Mouse (Mus musculus): ENCODE measurements at regions not wholly inside any gene's neighbourhood (a gene's known extent, or its start where the extent isn't known, plus 50 kb on each side); places are given as distances from the start of the nearest gene placed in this dataset.

DNA sequence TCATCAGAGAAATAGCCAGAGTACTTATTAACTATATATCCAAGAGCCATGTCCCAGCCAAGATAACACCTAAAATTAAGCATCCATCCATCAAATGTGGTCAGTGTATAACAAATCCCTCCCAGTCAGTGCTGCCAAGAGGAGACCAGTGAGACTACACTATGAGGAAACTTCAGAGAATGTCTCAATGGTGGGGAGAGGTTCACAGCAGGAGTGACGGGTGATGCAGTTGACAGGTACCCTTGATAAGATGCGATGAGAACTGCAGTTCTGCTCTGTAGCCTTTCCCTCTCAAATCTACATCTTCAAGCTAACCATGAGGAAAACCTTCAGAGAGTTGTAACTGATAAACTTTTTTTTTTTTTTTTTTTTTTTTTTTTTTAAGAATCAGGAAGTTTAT, 470.3 kb downstream of the Fat4 start:
- H3K9ac ChIP-seq (ENCODE audit: low read length) = no peak overlapping the region
- H3K4me1 ChIP-seq (replicated peaks; ENCODE audit: control insufficient read depth, insufficient read depth) = no peaks in the 10 kb centered on the region
- DNase-seq (ENCODE audit: low spot score) (no peak), ATAC-seq (ENCODE audit: low FRiP score, low TSS enrichment) (no peak)
- TF ChIP-seq CTCF (IDR thresholded peaks at IDR 0.05; ENCODE audit: low read depth) (no peak), EP300 (optimal IDR thresholded peaks at IDR 0.05) (no peak)
- no peak overlapping the region for H3K4me2 ChIP-seq (replicated peaks; ENCODE audit: low read depth)
- H3K36me3 ChIP-seq (ENCODE audit: control insufficient read depth, insufficient read depth, low read length) = no peaks in the 10 kb centered on the region
- WGBS = 58% methylated on average over 2 of the region's 2 CpGs
- no peak overlapping the region for H3K27ac ChIP-seq (replicated peaks)
- H3K9me3 ChIP-seq (ENCODE audit: control insufficient read depth, low read length) = no peaks in the 10 kb centered on the region
- no peak overlapping the region for H3K4me3 ChIP-seq (ENCODE audit: low read depth, low read length)
- H3K27me3 ChIP-seq (ENCODE audit: control insufficient read depth, insufficient read depth, low read length) = no peaks in the 10 kb centered on the region

DNA sequence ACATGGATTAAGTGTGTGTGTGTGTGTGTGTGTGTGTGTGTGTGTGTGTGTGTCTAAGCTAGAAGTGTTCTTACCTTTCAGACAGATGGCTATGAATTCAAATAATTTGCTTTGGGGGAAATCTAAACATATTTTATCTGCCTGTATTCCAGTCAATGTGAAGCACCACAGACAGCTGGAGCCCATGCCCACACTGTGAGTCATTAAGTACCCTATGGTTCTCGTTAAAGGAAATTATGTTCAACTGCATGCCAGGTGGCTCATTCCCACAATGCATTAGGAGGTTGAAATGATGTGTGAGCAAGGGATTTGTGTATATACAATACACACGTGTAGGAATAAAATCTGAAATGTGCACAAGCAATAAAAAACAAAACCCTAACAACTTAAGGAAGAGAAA, 473.5 kb downstream of the Fat4 start:
- ATAC-seq (ENCODE audit: low FRiP score, low TSS enrichment) (no peak), DNase-seq (ENCODE audit: low spot score) (no peak)
- Histone ChIP-seq H3K36me3 (ENCODE audit: control insufficient read depth, insufficient read depth, low read length) (no peaks in the 10 kb centered on the region), H3K4me1 (replicated peaks; ENCODE audit: control insufficient read depth, insufficient read depth) (no peaks in the 10 kb centered on the region), H3K4me3 (ENCODE audit: low read depth, low read length) (no peak overlapping the region), H3K9ac (ENCODE audit: low read length) (no peak overlapping the region), H3K27me3 (ENCODE audit: control insufficient read depth, insufficient read depth, low read length) (no peaks in the 10 kb centered on the region), H3K9me3 (ENCODE audit: control insufficient read depth, low read length) (no peaks in the 10 kb centered on the region), H3K27ac (replicated peaks) (no peak overlapping the region), H3K4me2 (replicated peaks; ENCODE audit: low read depth) (no peak overlapping the region)
- 48% methylated on average over 2 of the region's 2 CpGs for WGBS
- no peak for TF ChIP-seq EP300 (optimal IDR thresholded peaks at IDR 0.05)

DNA sequence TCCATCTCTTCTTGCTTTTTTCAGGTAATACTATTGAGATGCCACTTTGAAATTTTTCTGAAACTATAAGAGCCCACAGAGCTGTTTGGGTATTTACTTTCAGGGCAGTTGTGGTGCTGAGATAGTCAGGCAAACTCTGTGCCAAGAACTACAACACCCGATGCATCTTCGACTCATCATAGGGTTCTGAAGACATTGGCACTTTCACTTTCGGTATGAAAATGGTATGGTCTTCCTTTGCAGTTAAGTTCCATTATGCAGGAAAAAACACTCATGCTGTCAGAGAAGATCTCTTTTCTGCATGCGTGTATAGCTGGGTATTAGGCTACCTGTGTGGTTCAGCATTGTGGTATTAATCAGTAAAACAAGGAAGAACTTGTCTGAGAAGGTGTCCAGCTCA, 484.2 kb downstream of the Fat4 start:
- no peak for ATAC-seq (ENCODE audit: low FRiP score, low TSS enrichment)
- Histone ChIP-seq H3K27ac (replicated peaks) (no peak overlapping the region), H3K4me2 (replicated peaks; ENCODE audit: low read depth) (no peak overlapping the region), H3K9me3 (ENCODE audit: control insufficient read depth, low read length) (no peaks in the 10 kb centered on the region), H3K9ac (ENCODE audit: low read length) (no peak overlapping the region), H3K4me3 (ENCODE audit: low read depth, low read length) (no peak overlapping the region), H3K4me1 (replicated peaks; ENCODE audit: control insufficient read depth, insufficient read depth) (no peaks in the 10 kb centered on the region), H3K36me3 (ENCODE audit: control insufficient read depth, insufficient read depth, low read length) (no peaks in the 10 kb centered on the region), H3K27me3 (ENCODE audit: control insufficient read depth, insufficient read depth, low read length) (no peaks in the 10 kb centered on the region)
- TF ChIP-seq CTCF (IDR thresholded peaks at IDR 0.05; ENCODE audit: low read depth) (no peak), EP300 (optimal IDR thresholded peaks at IDR 0.05) (no peak)
- DNase-seq (ENCODE audit: low spot score) = no peak
- WGBS = 83% methylated on average over 4 of the region's 4 CpGs

DNA sequence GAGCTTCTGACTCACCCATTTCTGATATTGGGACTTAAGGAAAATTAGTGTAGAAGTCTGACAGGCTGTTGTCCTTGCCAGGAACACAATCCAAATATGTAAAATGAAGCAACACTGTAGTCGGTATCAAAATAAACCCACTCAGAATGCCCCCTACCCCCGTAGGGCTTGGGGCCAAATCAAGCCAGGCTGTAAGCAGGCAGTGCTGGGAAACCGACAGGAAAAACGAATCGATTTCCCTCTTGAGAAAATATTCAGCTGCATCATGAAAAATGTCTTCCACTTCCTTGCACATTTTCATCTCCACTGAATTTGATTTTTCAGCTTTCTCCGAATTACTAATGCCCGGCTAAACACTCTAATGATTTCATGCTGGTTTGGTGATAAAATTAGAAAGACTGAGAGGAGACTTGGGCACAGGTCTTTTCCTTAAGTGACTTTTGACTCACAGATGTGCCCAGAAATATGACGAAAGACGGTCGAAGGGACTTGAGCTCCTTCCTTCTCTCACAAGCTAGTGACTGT, 485.7 kb downstream of the Fat4 start:
- H3K27ac ChIP-seq (replicated peaks) = no peak overlapping the region
- no peak overlapping the region for H3K4me3 ChIP-seq (ENCODE audit: low read depth, low read length)
- TF ChIP-seq EP300 (optimal IDR thresholded peaks at IDR 0.05) = no peak
- no peak for TF ChIP-seq CTCF (IDR thresholded peaks at IDR 0.05; ENCODE audit: low read depth)
- no peaks in the 10 kb centered on the region for H3K36me3 ChIP-seq (ENCODE audit: control insufficient read depth, insufficient read depth, low read length)
- no peaks in the 10 kb centered on the region for H3K9me3 ChIP-seq (ENCODE audit: control insufficient read depth, low read length)
- H3K4me1 ChIP-seq (replicated peaks; ENCODE audit: control insufficient read depth, insufficient read depth) = no peaks in the 10 kb centered on the region
- no peaks in the 10 kb centered on the region for H3K27me3 ChIP-seq (ENCODE audit: control insufficient read depth, insufficient read depth, low read length)
- no peak overlapping the region for H3K9ac ChIP-seq (ENCODE audit: low read length)
- 74% methylated on average over 10 of the region's 10 CpGs for WGBS
- ATAC-seq (ENCODE audit: low FRiP score, low TSS enrichment) = no peak
- H3K4me2 ChIP-seq (replicated peaks; ENCODE audit: low read depth) = no peak overlapping the region
- DNase-seq (ENCODE audit: low spot score) = no peak

DNA sequence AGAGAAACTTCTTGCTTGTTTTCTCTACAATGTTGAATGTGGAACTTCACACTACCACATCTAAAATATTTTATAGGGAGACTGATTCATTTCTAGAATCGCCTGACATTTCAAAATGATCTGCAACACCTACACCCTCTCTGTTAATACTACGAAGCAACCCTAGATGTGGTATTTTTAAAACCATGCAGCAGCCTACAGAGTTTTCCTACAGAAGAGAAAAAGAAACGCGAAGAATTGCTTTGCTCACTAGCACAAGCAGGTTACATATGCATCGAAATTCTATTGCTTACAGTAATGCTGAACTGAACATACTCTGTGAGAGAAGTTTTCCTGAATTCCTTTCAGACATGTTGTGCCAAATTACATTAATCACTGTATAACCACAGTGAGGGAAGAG, 488.7 kb downstream of the Fat4 start:
- Histone ChIP-seq H3K4me1 (replicated peaks; ENCODE audit: control insufficient read depth, insufficient read depth) (no peaks in the 10 kb centered on the region), H3K4me2 (replicated peaks; ENCODE audit: low read depth) (no peak overlapping the region), H3K9me3 (ENCODE audit: control insufficient read depth, low read length) (no peaks in the 10 kb centered on the region), H3K27ac (replicated peaks) (no peak overlapping the region), H3K9ac (ENCODE audit: low read length) (no peak overlapping the region), H3K4me3 (ENCODE audit: low read depth, low read length) (no peak overlapping the region), H3K27me3 (ENCODE audit: control insufficient read depth, insufficient read depth, low read length) (no peaks in the 10 kb centered on the region), H3K36me3 (ENCODE audit: control insufficient read depth, insufficient read depth, low read length) (no peaks in the 10 kb centered on the region)
- no peak for ATAC-seq (ENCODE audit: low FRiP score, low TSS enrichment)
- TF ChIP-seq CTCF (IDR thresholded peaks at IDR 0.05; ENCODE audit: low read depth) = no peak
- TF ChIP-seq EP300 (optimal IDR thresholded peaks at IDR 0.05) = no peak
- DNase-seq (ENCODE audit: low spot score) = no peak
- 76% methylated on average over 5 of the region's 5 CpGs for WGBS

DNA sequence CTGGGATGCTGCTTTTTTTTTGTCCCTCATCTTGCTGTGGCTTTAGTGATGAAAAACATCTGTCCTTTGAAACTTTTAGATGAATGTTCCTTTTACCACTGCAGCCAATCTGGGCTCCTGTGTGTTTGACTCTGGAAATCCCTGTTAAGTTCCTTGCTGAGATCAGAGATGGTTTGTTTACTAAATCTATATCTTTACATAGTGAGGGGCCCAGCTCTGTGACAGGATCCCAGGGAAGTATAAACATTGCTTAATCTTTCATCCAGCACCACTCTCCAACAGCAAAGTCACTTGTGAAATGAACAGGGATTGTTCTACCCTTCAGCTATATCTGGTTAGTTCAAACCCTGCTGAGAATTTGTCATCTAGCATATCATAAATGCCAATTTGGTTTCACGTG, 501.8 kb downstream of the Fat4 start:
- Histone ChIP-seq H3K9me3 (ENCODE audit: control insufficient read depth, low read length) (no peaks in the 10 kb centered on the region), H3K9ac (ENCODE audit: low read length) (no peak overlapping the region), H3K36me3 (ENCODE audit: control insufficient read depth, insufficient read depth, low read length) (no peaks in the 10 kb centered on the region), H3K27me3 (ENCODE audit: control insufficient read depth, insufficient read depth, low read length) (no peaks in the 10 kb centered on the region; the same call in 1 of the 2 replicates), H3K4me2 (replicated peaks; ENCODE audit: low read depth) (no peak overlapping the region), H3K4me3 (ENCODE audit: low read depth, low read length) (no peak overlapping the region), H3K27ac (replicated peaks) (no peak overlapping the region), H3K4me1 (replicated peaks; ENCODE audit: control insufficient read depth, insufficient read depth) (no peaks in the 10 kb centered on the region)
- TF ChIP-seq EP300 (optimal IDR thresholded peaks at IDR 0.05) (no peak), CTCF (IDR thresholded peaks at IDR 0.05; ENCODE audit: low read depth) (no peak)
- 31% methylated on average over 1 of the region's 1 CpGs for WGBS
- DNase-seq (ENCODE audit: low spot score) = no peak
- no peak for ATAC-seq (ENCODE audit: low FRiP score, low TSS enrichment)

All from stomach, postnatal 0 days (tissue).